Mouse (Mus musculus): ENCODE results near the gene Ccdc188. TPM values are rescaled to one million over a fixed set of nuclear protein-coding genes. Genes with fewer than 3 reads are reported as not detected.

The Ccdc188 gene
- polyA plus RNA-seq, 1 experiment from 2014 or later: not detected

DNA sequence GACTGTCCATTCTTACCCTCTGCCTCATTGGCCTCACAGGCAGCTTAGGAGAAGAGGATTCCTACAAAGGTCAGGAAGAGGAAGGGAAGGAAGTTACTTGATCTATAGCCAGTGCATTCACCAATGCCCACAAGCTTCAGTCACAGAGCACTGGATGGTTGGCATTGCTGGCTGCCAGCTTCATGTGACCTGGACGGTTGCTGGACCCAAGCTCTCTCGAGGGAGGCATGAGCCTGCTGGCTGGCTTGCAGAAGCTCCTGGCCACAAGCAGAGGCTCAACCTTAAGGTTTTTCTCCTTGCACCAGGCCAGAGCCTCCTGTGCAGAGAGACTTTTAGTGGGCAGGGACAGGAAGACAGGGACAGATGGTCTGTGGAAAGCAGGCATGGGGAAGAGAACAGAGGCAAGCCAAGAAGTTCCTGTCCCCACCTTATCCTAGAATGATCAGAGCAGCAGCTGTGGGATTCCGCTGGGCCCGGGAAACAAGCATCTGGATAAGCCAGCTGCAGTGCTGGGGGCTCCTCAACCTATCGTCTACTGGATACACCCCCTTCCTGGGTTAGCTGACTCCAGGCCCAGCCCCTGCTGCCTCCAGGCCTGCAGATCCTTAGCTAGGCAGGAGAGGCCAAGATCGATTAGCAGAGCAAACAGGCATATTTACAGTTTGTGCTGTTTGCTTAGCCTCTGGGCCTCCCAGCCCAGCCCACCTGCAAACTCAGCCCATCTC lies 41.7 kb upstream of the Ccdc188 start:
- Histone ChIP-seq H3K9ac (replicated peaks) (0 out of 2 replicates have a peak overlapping the region, but pooled peaks have one; percentile 11), H3K4me3 (ENCODE audit: low read depth, low read length) (no peak overlapping the region), H3K27ac (ENCODE audit: low read depth) (no peak overlapping the region), H3K36me3 (replicated peaks; ENCODE audit: insufficient read depth, low read length) (no peaks in the 10 kb centered on the region), H3K4me1 (ENCODE audit: insufficient read depth) (peaks cover 6% of the 10 kb centered on the region), H3K4me2 (ENCODE audit: low read depth, low read length) (no peak overlapping the region), H3K27me3 (ENCODE audit: insufficient read depth, low read length) (no peaks in the 10 kb centered on the region), H3K9me3 (ENCODE audit: low read length) (no peaks in the 10 kb centered on the region)
- 21% methylated on average over 6 of the region's 6 CpGs for WGBS (ENCODE audit: insufficient replicate concordance)
- DNase-seq (peak; percentile 42), ATAC-seq (peak; percentile 82)
- TF ChIP-seq EP300 (IDR thresholded peaks at IDR 0.05; ENCODE audit: low read depth): no peak
- no peak for TF ChIP-seq CTCF (IDR thresholded peaks at IDR 0.05; ENCODE audit: low read depth)

DNA sequence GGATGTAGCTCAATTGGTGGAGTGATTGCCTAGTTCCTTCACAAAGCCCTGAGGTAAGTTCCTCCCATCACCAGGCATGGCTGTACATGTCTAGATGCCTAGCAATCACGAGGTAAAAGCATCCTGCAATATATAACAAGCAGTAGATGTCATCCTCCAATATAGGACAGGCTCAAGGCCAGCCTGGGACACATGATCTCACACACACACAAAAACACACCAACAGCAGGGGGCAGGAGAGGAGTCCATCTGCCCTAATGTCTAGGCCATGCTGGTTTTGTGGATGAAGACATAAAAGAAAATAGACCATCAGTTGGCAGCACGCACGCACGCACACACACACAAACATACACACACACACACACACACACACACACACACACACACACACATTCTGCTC lies 40.9 kb upstream of the Ccdc188 start:
- no peak overlapping the region for H3K4me2 ChIP-seq (ENCODE audit: low read depth, low read length)
- 62% methylated on average over 4 of the region's 4 CpGs for whole genome bisulfite sequencing (ENCODE audit: insufficient replicate concordance)
- peak; percentile 80 for ATAC-seq

DNA sequence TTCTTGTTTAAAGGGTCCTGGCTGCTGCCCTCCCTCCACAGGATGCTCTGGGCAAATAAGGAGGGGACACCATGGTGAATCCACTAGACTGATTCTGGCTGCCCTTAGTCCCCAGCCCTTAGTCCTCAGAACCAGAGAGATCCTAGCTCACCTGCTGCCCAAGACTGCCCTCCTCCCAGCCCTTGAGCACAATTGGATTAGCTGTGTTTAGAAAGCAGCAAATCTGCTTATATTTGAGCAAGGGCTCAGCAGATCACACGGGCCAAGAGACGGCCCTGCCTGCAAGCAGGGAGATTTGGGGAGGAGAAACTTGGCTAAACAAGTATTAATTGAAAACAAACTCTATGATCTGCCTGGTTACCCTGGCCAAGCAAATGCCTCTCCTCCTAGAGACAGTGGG lies 38.1 kb upstream of the Ccdc188 start:
- Histone ChIP-seq H3K9me3 (ENCODE audit: low read length) (no peaks in the 10 kb centered on the region), H3K36me3 (replicated peaks; ENCODE audit: insufficient read depth, low read length) (no peaks in the 10 kb centered on the region), H3K4me2 (ENCODE audit: low read depth, low read length) (no peak overlapping the region), H3K9ac (replicated peaks) (no peak overlapping the region), H3K4me1 (ENCODE audit: insufficient read depth) (peaks cover 6% of the 10 kb centered on the region), H3K27me3 (ENCODE audit: insufficient read depth, low read length) (no peaks in the 10 kb centered on the region), H3K27ac (ENCODE audit: low read depth) (no peak overlapping the region), H3K4me3 (ENCODE audit: low read depth, low read length) (no peak overlapping the region)
- TF ChIP-seq CTCF (IDR thresholded peaks at IDR 0.05; ENCODE audit: low read depth) (no peak), EP300 (IDR thresholded peaks at IDR 0.05; ENCODE audit: low read depth) (no peak)
- 48% methylated on average over 2 of the region's 2 CpGs for WGBS (ENCODE audit: insufficient replicate concordance)
- DNase-seq (no peak), ATAC-seq (no peak)

More for the DNA sequence above, 40.9 kb upstream of the Ccdc188 start:
- DNase-seq: peak; percentile 37
- Histone ChIP-seq H3K36me3 (replicated peaks; ENCODE audit: insufficient read depth, low read length) (no peaks in the 10 kb centered on the region), H3K27ac (ENCODE audit: low read depth) (no peak overlapping the region), H3K9me3 (ENCODE audit: low read length) (no peaks in the 10 kb centered on the region), H3K4me3 (ENCODE audit: low read depth, low read length) (no peak overlapping the region), H3K4me1 (ENCODE audit: insufficient read depth) (peaks cover 6% of the 10 kb centered on the region), H3K27me3 (ENCODE audit: insufficient read depth, low read length) (no peaks in the 10 kb centered on the region), H3K9ac (replicated peaks) (no peak overlapping the region)
- TF ChIP-seq CTCF (IDR thresholded peaks at IDR 0.05; ENCODE audit: low read depth) (peak; percentile 39), EP300 (IDR thresholded peaks at IDR 0.05; ENCODE audit: low read depth) (no peak)

DNA sequence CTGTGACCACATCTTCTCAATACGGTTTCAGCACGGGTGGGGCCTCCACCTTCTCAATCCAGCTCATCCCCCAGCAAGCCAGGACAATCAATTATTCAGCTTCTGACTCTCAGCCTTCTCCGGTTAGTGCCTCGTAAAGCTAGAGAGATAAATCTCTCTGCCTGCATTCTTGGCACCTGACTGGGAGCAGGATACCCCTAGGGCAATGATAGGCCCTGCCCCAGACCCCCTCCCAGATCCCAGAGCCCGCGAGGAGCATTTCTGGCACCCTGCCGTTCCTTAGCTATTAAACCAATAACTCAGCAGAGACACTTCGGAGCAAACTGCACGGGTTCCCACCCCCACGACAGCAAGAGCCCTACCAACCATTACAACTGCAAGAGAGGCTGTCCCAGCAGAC lies 36.3 kb upstream of the Ccdc188 start:
- Histone ChIP-seq H3K9me3 (ENCODE audit: low read length) (no peaks in the 10 kb centered on the region), H3K4me3 (ENCODE audit: low read depth, low read length) (no peak overlapping the region), H3K27me3 (ENCODE audit: insufficient read depth, low read length) (no peaks in the 10 kb centered on the region), H3K27ac (ENCODE audit: low read depth) (no peak overlapping the region), H3K9ac (replicated peaks) (no peak overlapping the region), H3K4me2 (ENCODE audit: low read depth, low read length) (no peak overlapping the region), H3K4me1 (ENCODE audit: insufficient read depth) (no peaks in the 10 kb centered on the region), H3K36me3 (replicated peaks; ENCODE audit: insufficient read depth, low read length) (no peaks in the 10 kb centered on the region)
- DNase-seq: no peak
- WGBS (ENCODE audit: insufficient replicate concordance): 57% methylated on average over 10 of the region's 10 CpGs
- TF ChIP-seq CTCF (IDR thresholded peaks at IDR 0.05; ENCODE audit: low read depth) (no peak), EP300 (IDR thresholded peaks at IDR 0.05; ENCODE audit: low read depth) (no peak)
- ATAC-seq: no peak

DNA sequence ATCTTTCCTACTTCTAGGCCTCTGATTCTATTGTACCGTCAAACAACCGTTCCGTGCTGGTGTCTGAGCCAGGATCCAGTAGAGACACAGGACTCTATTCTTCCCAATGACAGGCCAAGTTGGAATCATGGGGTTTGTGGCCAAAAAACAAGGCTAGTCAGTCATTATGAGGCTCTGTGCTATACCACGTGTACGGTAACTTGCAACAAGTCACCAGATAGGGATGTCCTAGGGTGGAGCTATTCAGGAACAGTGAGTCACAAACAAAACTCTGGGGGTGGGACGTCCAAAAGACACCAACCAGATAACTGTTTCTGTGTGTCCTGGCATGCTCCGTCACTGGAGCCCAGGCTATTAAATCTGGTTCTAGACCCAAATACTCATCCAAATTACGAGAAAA lies 34.9 kb upstream of the Ccdc188 start:
- ATAC-seq (no peak), DNase-seq (no peak)
- H3K4me1 ChIP-seq (ENCODE audit: insufficient read depth): no peaks in the 10 kb centered on the region
- no peak overlapping the region for H3K27ac ChIP-seq (ENCODE audit: low read depth)
- H3K4me2 ChIP-seq (ENCODE audit: low read depth, low read length): no peak overlapping the region
- WGBS (ENCODE audit: insufficient replicate concordance): 70% methylated on average over 8 of the region's 8 CpGs
- no peaks in the 10 kb centered on the region for H3K27me3 ChIP-seq (ENCODE audit: insufficient read depth, low read length)
- no peaks in the 10 kb centered on the region for H3K9me3 ChIP-seq (ENCODE audit: low read length)
- H3K36me3 ChIP-seq (replicated peaks; ENCODE audit: insufficient read depth, low read length): no peaks in the 10 kb centered on the region
- no peak for TF ChIP-seq CTCF (IDR thresholded peaks at IDR 0.05; ENCODE audit: low read depth)
- TF ChIP-seq EP300 (IDR thresholded peaks at IDR 0.05; ENCODE audit: low read depth): no peak
- no peak overlapping the region for H3K4me3 ChIP-seq (ENCODE audit: low read depth, low read length)
- H3K9ac ChIP-seq (replicated peaks): no peak overlapping the region

DNA sequence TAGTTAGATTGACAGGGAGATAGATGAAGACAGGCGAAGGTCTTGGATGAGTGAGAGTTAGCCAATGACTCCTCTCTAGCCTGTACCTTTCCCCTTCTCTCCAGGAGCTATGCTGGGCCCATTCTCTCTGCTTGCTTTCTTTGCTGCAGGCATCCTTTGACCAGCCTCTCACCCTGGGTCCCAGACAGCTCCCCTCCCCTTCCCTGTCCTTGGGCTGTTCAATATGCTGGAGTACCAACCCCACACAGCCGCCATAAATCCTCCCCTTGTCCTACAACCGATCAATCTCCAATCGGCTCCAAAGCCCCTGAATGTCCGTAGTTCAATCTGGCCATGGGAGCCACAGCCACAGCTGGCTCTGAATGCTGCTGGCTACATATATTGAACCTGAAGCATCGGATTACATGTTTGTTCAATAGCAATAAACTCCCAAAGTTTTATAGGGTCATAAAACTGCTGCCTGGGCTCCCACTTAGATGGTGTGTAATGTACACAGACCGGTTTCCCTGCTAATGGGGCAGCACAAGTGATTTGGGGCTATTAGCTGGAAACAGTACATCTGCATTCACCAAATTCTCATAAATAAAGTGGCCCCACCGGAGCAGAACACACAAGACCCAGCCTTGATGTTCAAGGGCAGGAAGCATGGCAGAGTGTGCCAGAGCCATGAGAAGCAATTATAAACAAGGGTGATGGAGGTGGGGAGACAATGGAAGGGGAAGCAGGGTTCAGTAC lies 31.8 kb upstream of the Ccdc188 start:
- ATAC-seq (no peak), DNase-seq (no peak)
- H3K27me3 ChIP-seq (ENCODE audit: insufficient read depth, low read length): no peaks in the 10 kb centered on the region
- no peaks in the 10 kb centered on the region for H3K9me3 ChIP-seq (ENCODE audit: low read length)
- H3K27ac ChIP-seq (ENCODE audit: low read depth): no peak overlapping the region
- WGBS (ENCODE audit: insufficient replicate concordance): 66% methylated on average over 8 of the region's 8 CpGs
- no peak overlapping the region for H3K4me3 ChIP-seq (ENCODE audit: low read depth, low read length)
- H3K36me3 ChIP-seq (replicated peaks; ENCODE audit: insufficient read depth, low read length): no peaks in the 10 kb centered on the region
- no peak overlapping the region for H3K9ac ChIP-seq (replicated peaks)
- H3K4me2 ChIP-seq (ENCODE audit: low read depth, low read length): no peak overlapping the region
- no peak for TF ChIP-seq EP300 (IDR thresholded peaks at IDR 0.05; ENCODE audit: low read depth)
- TF ChIP-seq CTCF (IDR thresholded peaks at IDR 0.05; ENCODE audit: low read depth): no peak
- no peaks in the 10 kb centered on the region for H3K4me1 ChIP-seq (ENCODE audit: insufficient read depth)

Data from liver, postnatal 0 days (tissue).